Mouse (Mus musculus): ENCODE measurements around the gene Hrh3.

Gene Hrh3

DNA sequence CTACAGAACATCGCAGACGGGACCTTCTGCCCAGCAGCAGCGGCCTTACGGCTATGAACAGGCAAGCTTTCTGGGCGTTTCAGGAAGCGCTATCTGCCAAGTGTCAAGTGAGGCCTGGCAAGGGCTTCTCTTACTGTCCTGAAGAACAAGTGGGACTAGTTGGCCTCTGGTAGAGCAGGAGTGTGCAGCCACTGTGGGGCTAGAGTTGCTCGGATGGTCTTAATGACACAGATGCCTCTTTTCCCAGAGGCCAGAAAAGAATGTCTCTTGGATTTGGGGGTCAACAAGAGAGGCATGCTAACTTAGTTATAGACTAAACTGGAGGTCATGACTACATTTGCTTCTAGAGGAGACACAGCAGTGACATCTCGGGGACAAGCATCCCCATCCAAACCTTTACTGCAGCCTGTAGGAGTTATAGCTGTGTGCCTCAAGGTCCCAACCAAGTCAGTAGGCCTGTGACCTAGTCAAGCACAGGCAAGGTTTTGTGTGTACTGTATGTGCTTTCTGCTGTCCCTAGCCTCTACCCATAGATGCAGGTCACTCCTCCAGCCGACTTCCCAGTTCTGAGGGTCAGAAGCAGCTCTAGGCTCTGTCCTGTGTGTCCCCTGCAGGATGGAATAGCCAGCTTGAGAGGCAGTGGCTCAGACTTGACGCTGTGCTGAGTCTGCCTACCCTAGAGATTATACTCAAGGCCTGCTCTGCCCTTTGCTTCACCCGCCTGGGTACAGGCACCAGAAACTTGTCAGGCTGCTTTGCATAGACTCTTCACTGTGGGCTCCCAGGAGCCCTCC is 40.8 kb downstream of the Hrh3 start:
- no peak for DNase-seq (ENCODE audit: low spot score in 2 of 2)

DNA sequence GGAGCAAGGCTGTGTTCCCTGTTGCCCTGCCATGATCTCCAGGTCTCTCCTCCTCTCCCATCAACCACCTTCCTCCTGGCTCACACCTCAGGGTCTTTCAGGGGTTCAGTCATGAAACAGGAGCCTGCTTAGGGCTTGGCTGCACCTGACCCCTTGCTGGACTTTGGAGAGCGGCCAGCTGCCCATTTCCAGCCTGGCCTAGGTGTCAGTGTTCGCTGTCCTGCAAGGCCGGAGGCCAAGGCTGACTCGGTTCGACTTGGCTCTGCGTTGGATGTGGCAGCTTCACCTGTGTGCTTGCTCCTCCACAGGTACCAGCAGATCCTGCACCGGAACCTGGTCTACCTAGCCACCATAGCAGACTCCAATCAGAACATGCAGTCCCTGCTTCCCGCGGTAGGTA is 51.3 kb downstream of the Hrh3 start:
- DNase-seq (ENCODE audit: low spot score in 2 of 2), result no peak

DNA sequence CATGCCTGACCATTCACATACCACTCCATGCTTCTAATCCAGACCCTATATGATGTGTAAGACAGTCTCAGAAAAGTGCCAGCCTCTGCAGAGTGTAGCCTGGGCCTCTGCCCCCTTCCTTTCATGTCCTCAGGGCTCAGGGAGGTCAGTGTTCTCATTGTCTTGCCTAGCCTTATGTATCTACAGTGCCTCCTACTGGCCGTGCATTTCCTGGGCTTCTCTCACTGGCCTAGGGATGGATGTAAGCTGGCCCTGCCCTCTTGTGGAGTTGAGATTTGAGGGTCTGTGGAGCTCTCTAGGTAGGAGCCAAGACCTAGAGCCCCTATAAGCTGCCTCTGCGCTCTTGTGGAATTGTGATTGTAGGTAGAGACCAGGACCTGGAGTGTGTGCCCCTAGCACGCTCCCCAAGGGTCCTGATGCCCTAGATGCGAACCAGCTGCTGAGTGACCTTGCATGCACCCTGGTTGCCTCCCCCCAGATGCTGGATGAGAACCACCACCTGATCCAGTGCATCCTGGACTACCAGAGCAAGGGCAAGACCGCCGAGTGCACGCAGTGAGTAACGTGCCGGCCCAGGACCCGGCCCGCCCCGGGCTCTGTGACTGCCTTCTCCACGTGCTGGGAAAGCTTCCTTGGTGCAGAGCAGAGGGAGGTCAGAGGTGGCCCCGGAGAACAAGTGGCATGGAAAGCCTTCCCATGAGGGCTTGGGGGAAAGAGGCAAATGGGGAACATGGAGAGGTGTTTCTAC is 52.1 kb downstream of the Hrh3 start:
- no peak for DNase-seq (ENCODE audit: low spot score in 2 of 2)

DNA sequence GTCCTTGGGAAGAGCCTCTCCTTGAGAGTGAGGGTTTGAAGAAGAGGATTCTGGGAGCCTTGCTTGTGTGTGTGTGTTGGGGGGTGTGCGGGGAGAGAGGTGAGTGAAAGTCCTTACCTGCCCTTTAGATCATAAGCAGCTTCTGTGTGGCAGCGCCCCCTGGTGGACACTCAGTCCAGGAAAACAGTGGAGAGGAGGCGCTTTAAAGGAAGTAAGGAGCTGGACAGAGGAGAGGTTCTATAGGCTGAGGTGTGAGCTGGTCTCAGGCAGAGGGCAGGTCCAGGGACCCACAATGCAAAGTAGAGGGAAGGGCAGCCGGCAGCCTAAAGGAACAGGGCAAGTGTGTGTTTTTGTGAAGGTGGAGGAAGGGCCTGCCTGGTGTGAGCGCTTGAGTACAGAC is 53.3 kb downstream of the Hrh3 start:
- DNase-seq (ENCODE audit: low spot score in 2 of 2), result peak; percentile 59 to 60

Data from urinary bladder, adult 18-20 months (tissue).